Mouse (Mus musculus) cerebellum, adult 2 months (tissue): ENCODE results near the gene Rnf126. TPM values are rescaled to one million over a fixed set of nuclear protein-coding genes. Genes with fewer than 3 reads are reported as not detected.

Source experiments
- DNase-seq, 2 experiments: peaks; one replicate each; pipeline ENCODE4 v3.0.0; 2021
- H3K27ac ChIP-seq: fragments of 200-500 bp; 2 replicates; pipeline ENCODE4 v1.5.1; 2012; ENCODE audit warnings: low read length, control low read depth, inconsistent platforms; ENCODE audit not compliant: insufficient read depth
- H3K27me3 ChIP-seq: fragments of 200-500 bp; 2 replicates; pipeline ENCODE4 v1.6.1; 2012; ENCODE audit warnings: inconsistent platforms, mild to moderate bottlenecking, low read length, moderate library complexity; ENCODE audit not compliant: control insufficient read depth, insufficient read depth
- H3K4me1 ChIP-seq: fragments of 200-500 bp; 2 replicates; pipeline ENCODE4 v1.6.1; 2011; ENCODE audit warnings: low read length; ENCODE audit not compliant: control insufficient read depth, insufficient read depth
- H3K4me3 ChIP-seq: fragments of 200-500 bp; replicated peaks from 2 replicates; pipeline ENCODE3; 2011; ENCODE audit warnings: mild to moderate bottlenecking, low read depth, low read length, control low read depth; ENCODE audit not compliant: insufficient read depth
- CTCF ChIP-seq: fragments of 200-500 bp; IDR thresholded peaks from 2 replicates; pipeline ENCODE4 v1.5.1; 2011; ENCODE audit warnings: low read depth, mild to moderate bottlenecking, control low read depth, low read length, moderate library complexity, borderline replicate concordance; ENCODE audit not compliant: insufficient read depth
- POLR2A ChIP-seq: fragments of 200-500 bp; IDR thresholded peaks from 2 replicates; pipeline ENCODE4 v1.6.1; 2011; ENCODE audit warnings: low read length, control low read depth, borderline replicate concordance; ENCODE audit not compliant: insufficient read depth
- WGBS: fragments of 180-500 bp; shearing (Covaris S2); methylation state at CpG from one replicate; pipeline ENCODE4 v1.1.7; 2018; 5-methylcytosine and 5-hydroxymethylcytosine counted together
- polyA plus RNA-seq: library from polyadenylated mRNA; depleted of rRNA; stranded (reverse); fragments of >200 nt; gene quantifications from 2 replicates; pipeline ENCODE4 v1.2.3, GENCODE M21; 2012; rRNA removed

Gene Rnf126
- polyA plus RNA-seq, 1 experiment = 126 TPM

GRCm38 (mm10) chr10:79716988-79717355 is 49.8 kb downstream of the Rnf126 start:
- peak overlapping the region; percentile 87 for H3K4me3 ChIP-seq
- under 1% methylated on average over 44 of the region's 44 CpGs for WGBS
- H3K4me1 ChIP-seq = peaks cover 27% of the 10 kb centered on the region
- H3K27ac ChIP-seq = peak overlapping the region; percentile 55
- TF ChIP-seq CTCF = no peak
- no peak for TF ChIP-seq POLR2A
- H3K27me3 ChIP-seq = no peaks in the 10 kb centered on the region
- peak; percentile 75 to 78 for DNase-seq

- TF ChIP-seq POLR2A (0 out of 2 replicates have a peak, but pooled peaks have one; percentile 24), CTCF (no peak)
- WGBS = 1% methylated on average over 69 of the region's 91 CpGs
Observed at GRCm38 (mm10) chr10:79716254-79716987, 50.3 kb downstream of the Rnf126 start, which contains the start of gene Hcn2. TSS of gene Hcn2 (plus strand) at chr10:79716634.

GRCm38 (mm10) chr10:79714996-79715395 is 51.8 kb downstream of the Rnf126 start:
- no peak for DNase-seq
- Histone ChIP-seq H3K4me1 (peaks cover 21% of the 10 kb centered on the region), H3K4me3 (no peak overlapping the region), H3K27ac (no peak overlapping the region), H3K27me3 (no peaks in the 10 kb centered on the region)
- WGBS = 16% methylated on average over 4 of the region's 4 CpGs
- no peak for TF ChIP-seq POLR2A
- no peak for TF ChIP-seq CTCF

More at GRCm38 (mm10) chr10:79716254-79716987, 50.3 kb downstream of the Rnf126 start, which contains the start of gene Hcn2:
- DNase-seq = peak; percentile 69 to 74
- Histone ChIP-seq H3K27ac (peak within 1 kb of the TSS; percentile 67), H3K4me1 (peaks cover 24% of the 10 kb centered on the region), H3K27me3 (no peaks in the 10 kb centered on the region), H3K4me3 (peak within 1 kb of the TSS; percentile 88)

GRCm38 (mm10) chr10:79713163-79713562 is 53.6 kb downstream of the Rnf126 start:
- peaks cover 30% of the 10 kb centered on the region for H3K4me1 ChIP-seq
- 12% methylated on average over 1 of the region's 1 CpGs for WGBS
- no peak overlapping the region for H3K4me3 ChIP-seq
- TF ChIP-seq POLR2A (no peak), CTCF (no peak)
- no peak overlapping the region; the same call in 1 of the 2 replicates for H3K27ac ChIP-seq
- no peak for DNase-seq
- H3K27me3 ChIP-seq = no peaks in the 10 kb centered on the region

GRCm38 (mm10) chr10:79712499-79713126 is 54.1 kb downstream of the Rnf126 start:
- Histone ChIP-seq H3K4me3 (no peak overlapping the region), H3K27ac (no peak overlapping the region; the same call in 1 of the 2 replicates), H3K27me3 (no peaks in the 10 kb centered on the region), H3K4me1 (peaks cover 28% of the 10 kb centered on the region)
- TF ChIP-seq CTCF (peak; percentile 79), POLR2A (no peak)
- WGBS = 11% methylated on average over 4 of the region's 6 CpGs
- DNase-seq = peak; percentile 76 to 85

- TF ChIP-seq POLR2A (no peak), CTCF (no peak; the same call in 1 of the 2 replicates)
- 89% methylated on average over 1 of the region's 1 CpGs for WGBS
- H3K4me3 ChIP-seq = no peak overlapping the region
Observed at GRCm38 (mm10) chr10:79712029-79712428, 54.7 kb downstream of the Rnf126 start.

GRCm38 (mm10) chr10:79709307-79709706 is 57.4 kb downstream of the Rnf126 start:
- DNase-seq = no peak
- peaks cover 39% of the 10 kb centered on the region for H3K4me1 ChIP-seq
- H3K27me3 ChIP-seq = no peaks in the 10 kb centered on the region
- TF ChIP-seq POLR2A = no peak
- no peak for TF ChIP-seq CTCF
- WGBS = 60% methylated on average over 7 of the region's 7 CpGs
- peak overlapping the region; percentile 3; the same call in 1 of the 2 replicates for H3K27ac ChIP-seq
- H3K4me3 ChIP-seq = no peak overlapping the region

More at GRCm38 (mm10) chr10:79712029-79712428, 54.7 kb downstream of the Rnf126 start:
- Histone ChIP-seq H3K27me3 (no peaks in the 10 kb centered on the region), H3K27ac (no peak overlapping the region), H3K4me1 (peaks cover 34% of the 10 kb centered on the region)
- no peak for DNase-seq

GRCm38 (mm10) chr10:79708668-79709067 is 58.1 kb downstream of the Rnf126 start:
- H3K27me3 ChIP-seq = no peaks in the 10 kb centered on the region
- TF ChIP-seq CTCF = no peak
- no peak for TF ChIP-seq POLR2A
- no peak for DNase-seq
- WGBS = 35% methylated on average over 21 of the region's 21 CpGs
- peaks cover 39% of the 10 kb centered on the region for H3K4me1 ChIP-seq
- peak overlapping the region; percentile 3; the same call in 1 of the 2 replicates for H3K27ac ChIP-seq
- peak overlapping the region; percentile 16 for H3K4me3 ChIP-seq

Other genes with a start within 250 kb of the Rnf126 start
- gene Plpp2, start 233.2 kb downstream of the Rnf126 start, polyA plus RNA-seq = 9.2 and 10.4 TPM in 2 replicates
- gene Mier2, start 211.8 kb downstream of the Rnf126 start, polyA plus RNA-seq = 70.3 and 71.8 TPM in 2 replicates
- gene Theg, start 179.6 kb downstream of the Rnf126 start, polyA plus RNA-seq = not detected in 2 replicates
- gene C2cd4c, start 152.9 kb downstream of the Rnf126 start, polyA plus RNA-seq = 3.1 and 3.2 TPM in 2 replicates
- 30.2 and 31.2 TPM in 2 replicates for gene Shc2, start 129.0 kb downstream of the Rnf126 start, polyA plus RNA-seq
- not detected in 2 replicates for gene Odf3l2, start 121.2 kb downstream of the Rnf126 start, polyA plus RNA-seq
- not detected in 2 replicates for gene Madcam1, start 102.4 kb downstream of the Rnf126 start, polyA plus RNA-seq
- 93.3 and 95.4 TPM in 2 replicates for gene Tpgs1, start 97.6 kb downstream of the Rnf126 start, polyA plus RNA-seq
- gene Cdc34, start 84.8 kb downstream of the Rnf126 start, polyA plus RNA-seq = 93.9 and 106 TPM in 2 replicates
- 2.3 and 2.8 TPM in 2 replicates for gene Gzmm, start 77.9 kb downstream of the Rnf126 start, polyA plus RNA-seq
- gene Bsg, start 62.5 kb downstream of the Rnf126 start, polyA plus RNA-seq = 1,261 and 1,264 TPM in 2 replicates
- gene Hcn2, start 50.3 kb downstream of the Rnf126 start, polyA plus RNA-seq = 227 and 270 TPM in 2 replicates
- gene Polrmt, start 20.4 kb downstream of the Rnf126 start, polyA plus RNA-seq = 74.7 and 80.4 TPM in 2 replicates
- 10.6 and 11.1 TPM in 2 replicates for gene Fgf22, start 11.9 kb downstream of the Rnf126 start, polyA plus RNA-seq
- gene Fstl3, start 10.3 kb upstream of the Rnf126 start, polyA plus RNA-seq = 2.2 and 2.5 TPM in 2 replicates
- gene Prss57, start 24.0 kb upstream of the Rnf126 start, polyA plus RNA-seq = 0.16 and 0.19 TPM in 2 replicates
- gene Palm, start 26.6 kb upstream of the Rnf126 start, polyA plus RNA-seq = 140 and 143 TPM in 2 replicates
- 0.29 and 0.41 TPM in 2 replicates for gene Misp, start 54.0 kb upstream of the Rnf126 start, polyA plus RNA-seq
- gene Ptbp1, start 87.5 kb upstream of the Rnf126 start, polyA plus RNA-seq = 64.2 and 68.6 TPM in 2 replicates
- gene Prtn3, start 107.5 kb upstream of the Rnf126 start, polyA plus RNA-seq = 2.4 and 2.5 TPM in 2 replicates
- gene Plppr3, start 107.7 kb upstream of the Rnf126 start, polyA plus RNA-seq = 46.0 and 49.3 TPM in 2 replicates
- gene Elane, start 119.3 kb upstream of the Rnf126 start, polyA plus RNA-seq = 0.15 TPM in 1 of 2 replicates, not detected in the other
- gene Cfd, start 123.9 kb upstream of the Rnf126 start, polyA plus RNA-seq = 0.29 and 0.41 TPM in 2 replicates
- gene Med16, start 142.0 kb upstream of the Rnf126 start, polyA plus RNA-seq = 46.5 and 47.4 TPM in 2 replicates
- gene Gm26602, start 143.9 kb upstream of the Rnf126 start, polyA plus RNA-seq = not detected in 2 replicates
- 12.1 and 12.8 TPM in 2 replicates for gene Kiss1r, start 150.0 kb upstream of the Rnf126 start, polyA plus RNA-seq
- gene R3hdm4, start 154.3 kb upstream of the Rnf126 start, polyA plus RNA-seq = 156 and 162 TPM in 2 replicates
- gene Arid3a, start 160.1 kb upstream of the Rnf126 start, polyA plus RNA-seq = 4.7 TPM in 2 replicates
- gene Wdr18, start 193.2 kb upstream of the Rnf126 start, polyA plus RNA-seq = 56.2 and 57.4 TPM in 2 replicates
- 5.5 and 5.9 TPM in 2 replicates for gene Grin3b, start 203.8 kb upstream of the Rnf126 start, polyA plus RNA-seq
- gene Tmem259, start 217.4 kb upstream of the Rnf126 start, polyA plus RNA-seq = 191 and 204 TPM in 2 replicates
- 8.2 and 9.3 TPM in 2 replicates for gene Cnn2, start 221.6 kb upstream of the Rnf126 start, polyA plus RNA-seq
- gene Abca7, start 229.5 kb upstream of the Rnf126 start, polyA plus RNA-seq = 31.1 and 32.4 TPM in 2 replicates
- gene Arhgap45, start 249.7 kb upstream of the Rnf126 start, polyA plus RNA-seq = 2.2 and 2.7 TPM in 2 replicates